Mouse (Mus musculus): ENCODE results near the gene Olfm1. TPM values are rescaled to one million over a fixed set of nuclear protein-coding genes. Genes with fewer than 3 reads are reported as not detected.

Gene Olfm1
- polyA plus RNA-seq, 1 experiment from 2014 or later = 8.8 TPM

GRCm38 (mm10) chr2:28207200-28207750 is 14.5 kb downstream of the Olfm1 start:
- 83% methylated on average over 3 of the region's 3 CpGs for WGBS
- Histone ChIP-seq H3K27me3 (ENCODE audit: insufficient read depth, poor library complexity, severe bottlenecking) (peaks cover 76% of the 10 kb centered on the region), H3K27ac (no peak overlapping the region), H3K36me3 (no peaks in the 10 kb centered on the region), H3K4me3 (no peak overlapping the region), H3K4me1 (peaks cover 29% of the 10 kb centered on the region), H3K9me3 (no peaks in the 10 kb centered on the region)
- DNase-seq (ENCODE audit: low spot score) = no peak

- Histone ChIP-seq H3K27ac (no peak overlapping the region), H3K4me3 (no peak overlapping the region), H3K36me3 (no peaks in the 10 kb centered on the region), H3K9me3 (no peaks in the 10 kb centered on the region), H3K27me3 (ENCODE audit: insufficient read depth, poor library complexity, severe bottlenecking) (peaks cover 76% of the 10 kb centered on the region), H3K4me1 (peaks cover 36% of the 10 kb centered on the region)
- DNase-seq (ENCODE audit: low spot score) = no peak
- WGBS = 88% methylated on average over 14 of the region's 14 CpGs
Observed at GRCm38 (mm10) chr2:28208130-28208745, 15.4 kb downstream of the Olfm1 start.

- H3K4me3 ChIP-seq = no peak overlapping the region
- H3K36me3 ChIP-seq = no peaks in the 10 kb centered on the region
- peaks cover 68% of the 10 kb centered on the region for H3K27me3 ChIP-seq (ENCODE audit: insufficient read depth, poor library complexity, severe bottlenecking)
- 83% methylated on average over 5 of the region's 5 CpGs for WGBS
- H3K9me3 ChIP-seq = no peaks in the 10 kb centered on the region
- no peak overlapping the region for H3K27ac ChIP-seq
- no peak for DNase-seq (ENCODE audit: low spot score)
- H3K4me1 ChIP-seq = peaks cover 35% of the 10 kb centered on the region
Observed at GRCm38 (mm10) chr2:28209211-28209610, 16.4 kb downstream of the Olfm1 start.

GRCm38 (mm10) chr2:28209653-28210052 is 16.9 kb downstream of the Olfm1 start:
- Histone ChIP-seq H3K9me3 (no peaks in the 10 kb centered on the region), H3K4me3 (no peak overlapping the region), H3K36me3 (peaks cover under 1% of the 10 kb centered on the region), H3K4me1 (peaks cover 31% of the 10 kb centered on the region), H3K27ac (no peak overlapping the region), H3K27me3 (ENCODE audit: insufficient read depth, poor library complexity, severe bottlenecking) (peaks cover 64% of the 10 kb centered on the region)
- 83% methylated on average over 12 of the region's 12 CpGs for WGBS
- no peak for DNase-seq (ENCODE audit: low spot score)

GRCm38 (mm10) chr2:28210273-28210672 is 17.5 kb downstream of the Olfm1 start:
- no peak overlapping the region for H3K4me3 ChIP-seq
- H3K4me1 ChIP-seq = peaks cover 25% of the 10 kb centered on the region
- peaks cover 59% of the 10 kb centered on the region for H3K27me3 ChIP-seq (ENCODE audit: insufficient read depth, poor library complexity, severe bottlenecking)
- H3K36me3 ChIP-seq = peaks cover 6% of the 10 kb centered on the region
- 73% methylated on average over 4 of the region's 4 CpGs for WGBS
- no peak for DNase-seq (ENCODE audit: low spot score)
- H3K9me3 ChIP-seq = no peaks in the 10 kb centered on the region
- H3K27ac ChIP-seq = no peak overlapping the region

- WGBS = 58% methylated on average over 22 of the region's 22 CpGs
- peaks cover 9% of the 10 kb centered on the region for H3K36me3 ChIP-seq
- peaks cover 13% of the 10 kb centered on the region for H3K4me1 ChIP-seq
- peaks cover 50% of the 10 kb centered on the region for H3K27me3 ChIP-seq (ENCODE audit: insufficient read depth, poor library complexity, severe bottlenecking)
- no peak overlapping the region for H3K27ac ChIP-seq
- no peak overlapping the region for H3K4me3 ChIP-seq
- DNase-seq (ENCODE audit: low spot score) = no peak
- H3K9me3 ChIP-seq = no peaks in the 10 kb centered on the region
Observed at GRCm38 (mm10) chr2:28211531-28212281, 18.9 kb downstream of the Olfm1 start.

- no peak for DNase-seq (ENCODE audit: low spot score)
- peaks cover 38% of the 10 kb centered on the region for H3K27me3 ChIP-seq (ENCODE audit: insufficient read depth, poor library complexity, severe bottlenecking)
- no peak overlapping the region for H3K4me3 ChIP-seq
- H3K4me1 ChIP-seq = peaks cover 11% of the 10 kb centered on the region
- H3K9me3 ChIP-seq = no peaks in the 10 kb centered on the region
- no peak overlapping the region for H3K27ac ChIP-seq
- 51% methylated on average over 5 of the region's 5 CpGs for WGBS
- H3K36me3 ChIP-seq = peaks cover 9% of the 10 kb centered on the region
Observed at GRCm38 (mm10) chr2:28212911-28213310, 20.1 kb downstream of the Olfm1 start.

- WGBS = 69% methylated on average over 5 of the region's 5 CpGs
- DNase-seq (ENCODE audit: low spot score) = no peak
- no peak overlapping the region for H3K27ac ChIP-seq
- H3K9me3 ChIP-seq = no peaks in the 10 kb centered on the region
- H3K27me3 ChIP-seq (ENCODE audit: insufficient read depth, poor library complexity, severe bottlenecking) = peaks cover 19% of the 10 kb centered on the region; the same call in 1 of the 2 replicates
- no peak overlapping the region for H3K4me3 ChIP-seq
- peaks cover 9% of the 10 kb centered on the region for H3K36me3 ChIP-seq
- peaks cover 27% of the 10 kb centered on the region for H3K4me1 ChIP-seq
Observed at GRCm38 (mm10) chr2:28216211-28216775, 23.5 kb downstream of the Olfm1 start.

GRCm38 (mm10) chr2:28217783-28218182 is 25.0 kb downstream of the Olfm1 start:
- no peaks in the 10 kb centered on the region for H3K9me3 ChIP-seq
- WGBS = 88% methylated on average over 1 of the region's 1 CpGs
- DNase-seq (ENCODE audit: low spot score) = no peak
- peaks cover 9% of the 10 kb centered on the region for H3K36me3 ChIP-seq
- peaks cover 4% of the 10 kb centered on the region; the same call in 1 of the 2 replicates for H3K27me3 ChIP-seq (ENCODE audit: insufficient read depth, poor library complexity, severe bottlenecking)
- H3K27ac ChIP-seq = no peak overlapping the region
- no peak overlapping the region for H3K4me3 ChIP-seq
- H3K4me1 ChIP-seq = peaks cover 27% of the 10 kb centered on the region

GRCm38 (mm10) chr2:28218651-28219356 is 26.0 kb downstream of the Olfm1 start:
- WGBS = 50% methylated on average over 7 of the region's 7 CpGs
- Histone ChIP-seq H3K4me3 (no peak overlapping the region), H3K27me3 (ENCODE audit: insufficient read depth, poor library complexity, severe bottlenecking) (no peaks in the 10 kb centered on the region; the same call in 1 of the 2 replicates), H3K27ac (0 out of 2 replicates have a peak overlapping the region, but pooled peaks have one; percentile 16), H3K4me1 (peaks cover 25% of the 10 kb centered on the region), H3K9me3 (no peaks in the 10 kb centered on the region), H3K36me3 (peaks cover 9% of the 10 kb centered on the region)
- DNase-seq (ENCODE audit: low spot score) = no peak

- 77% methylated on average over 1 of the region's 1 CpGs for WGBS
- H3K27ac ChIP-seq = no peak overlapping the region
- peaks cover 8% of the 10 kb centered on the region for H3K36me3 ChIP-seq
Observed at GRCm38 (mm10) chr2:28219625-28220024, 26.8 kb downstream of the Olfm1 start.

GRCm38 (mm10) chr2:28221803-28222202 is 29.0 kb downstream of the Olfm1 start:
- DNase-seq (ENCODE audit: low spot score) = no peak
- peaks cover 27% of the 10 kb centered on the region for H3K4me1 ChIP-seq
- no peak overlapping the region for H3K4me3 ChIP-seq
- H3K9me3 ChIP-seq = no peaks in the 10 kb centered on the region
- H3K27me3 ChIP-seq (ENCODE audit: insufficient read depth, poor library complexity, severe bottlenecking) = no peaks in the 10 kb centered on the region; the same call in 1 of the 2 replicates
- no peaks in the 10 kb centered on the region for H3K36me3 ChIP-seq
- no peak overlapping the region for H3K27ac ChIP-seq
- WGBS = 46% methylated on average over 2 of the region's 2 CpGs

More at GRCm38 (mm10) chr2:28219625-28220024, 26.8 kb downstream of the Olfm1 start:
- H3K27me3 ChIP-seq (ENCODE audit: insufficient read depth, poor library complexity, severe bottlenecking) = no peaks in the 10 kb centered on the region; the same call in 1 of the 2 replicates
- no peaks in the 10 kb centered on the region for H3K9me3 ChIP-seq
- H3K4me3 ChIP-seq = no peak overlapping the region
- no peak for DNase-seq (ENCODE audit: low spot score)
- peaks cover 25% of the 10 kb centered on the region for H3K4me1 ChIP-seq
